Mouse (Mus musculus) skeletal muscle tissue, adult 2 months (tissue): ENCODE results near the gene Rpl26.
"Not testable (repeated sequence)": the region's sequence is repeated elsewhere in the genome, so short reads cannot be mapped to it uniquely, and the experiment has no call there.

Experiments used
- DNase-seq: peaks from one replicate; pipeline ENCODE4 v3.0.0-alpha.2; 2012; ENCODE audit warnings: low read depth, low spot score

Rpl26 gene

GRCm38 (mm10) chr11:68911531-68912177 lies 10.3 kb downstream of the Rpl26 start:
- DNase-seq = no peak

- DNase-seq = no peak
Measured at GRCm38 (mm10) chr11:68914566-68914965, 13.2 kb downstream of the Rpl26 start.

- DNase-seq = no peak
Measured at GRCm38 (mm10) chr11:68923191-68923590, 21.8 kb downstream of the Rpl26 start.

GRCm38 (mm10) chr11:68924749-68925148 lies 23.4 kb downstream of the Rpl26 start:
- DNase-seq = no peak

- DNase-seq = no peak
Measured at GRCm38 (mm10) chr11:68926981-68927380, 25.6 kb downstream of the Rpl26 start, which contains the start of gene Odf4. Gene Odf4, minus strand, starts transcription at chr11:68927081.

- DNase-seq = no peak
Measured at GRCm38 (mm10) chr11:68929947-68930346, 28.6 kb downstream of the Rpl26 start.

GRCm38 (mm10) chr11:68933885-68934507 lies 32.6 kb downstream of the Rpl26 start:
- DNase-seq = no peak

GRCm38 (mm10) chr11:68936951-68937350 lies 35.6 kb downstream of the Rpl26 start:
- not testable (repeated sequence) for DNase-seq

- DNase-seq = peak; percentile 92
Measured at GRCm38 (mm10) chr11:68939451-68940304, 38.3 kb downstream of the Rpl26 start.

GRCm38 (mm10) chr11:68940516-68940915 lies 39.1 kb downstream of the Rpl26 start:
- DNase-seq = no peak

GRCm38 (mm10) chr11:68942731-68943130 lies 41.3 kb downstream of the Rpl26 start:
- DNase-seq = no peak

- no peak for DNase-seq
Measured at GRCm38 (mm10) chr11:68945245-68945644, 43.9 kb downstream of the Rpl26 start.

GRCm38 (mm10) chr11:68946001-68946400 lies 44.6 kb downstream of the Rpl26 start:
- no peak for DNase-seq

- DNase-seq = no peak
Measured at GRCm38 (mm10) chr11:68946806-68947440, 45.5 kb downstream of the Rpl26 start.

- DNase-seq = no peak
Measured at GRCm38 (mm10) chr11:68947542-68947993, 46.2 kb downstream of the Rpl26 start.

- no peak for DNase-seq
Measured at GRCm38 (mm10) chr11:68953903-68954302, 52.5 kb downstream of the Rpl26 start.

- no peak for DNase-seq
Measured at GRCm38 (mm10) chr11:68954408-68954807, 53.0 kb downstream of the Rpl26 start.

GRCm38 (mm10) chr11:68955473-68955872 lies 54.1 kb downstream of the Rpl26 start:
- DNase-seq = no peak

GRCm38 (mm10) chr11:68956107-68956506 lies 54.7 kb downstream of the Rpl26 start:
- peak; percentile 28 for DNase-seq
